Mouse (Mus musculus) stomach, postnatal 0 days (tissue): ENCODE results near the gene Ncoa1. TPM values are rescaled to one million over a fixed set of nuclear protein-coding genes. Genes with fewer than 3 reads are reported as not detected.

ENCODE experiments used
- ATAC-seq: fragments of 200-750 bp; cut with Nextera tagmentation; 2 replicates; pipeline ENCODE4 v1.8.0; 2017; ENCODE audit not compliant: low FRiP score, low TSS enrichment
- DNase-seq: peaks from one replicate; pipeline ENCODE4 v3.0.0-alpha.2; 2016; ENCODE audit warnings: low spot score
- H3K27ac ChIP-seq: fragments of 300-500 bp; sonication (generic); replicated peaks from 2 replicates; pipeline ENCODE4 v1.5.1; 2014; ENCODE audit warnings: mild to moderate bottlenecking, control low read depth
- H3K27me3 ChIP-seq: fragments of 300-500 bp; sonication (generic); 2 replicates; pipeline ENCODE4 v1.6.1; 2014; ENCODE audit warnings: low read length; ENCODE audit not compliant: control insufficient read depth, insufficient read depth
- H3K36me3 ChIP-seq: fragments of 300-500 bp; sonication (generic); 2 replicates; pipeline ENCODE4 v1.6.1; 2014; ENCODE audit warnings: low read length, mixed read lengths; ENCODE audit not compliant: control insufficient read depth, insufficient read depth
- H3K4me1 ChIP-seq: fragments of 300-500 bp; sonication (generic); replicated peaks from 2 replicates; pipeline ENCODE4 v1.6.1; 2014; ENCODE audit warnings: antibody characterized with exemption; ENCODE audit not compliant: control insufficient read depth, insufficient read depth
- H3K4me2 ChIP-seq: fragments of 300-500 bp; sonication (generic); replicated peaks from 2 replicates; pipeline ENCODE4 v1.6.1; 2014; ENCODE audit warnings: low read depth, mild to moderate bottlenecking, control low read depth, moderate library complexity
- H3K4me3 ChIP-seq: fragments of 300-500 bp; sonication (generic); 2 replicates; pipeline ENCODE4 v1.5.1; 2014; ENCODE audit warnings: low read depth, low read length, control low read depth
- H3K9ac ChIP-seq: fragments of 300-500 bp; sonication (generic); 2 replicates; pipeline ENCODE4 v1.6.1; 2014; ENCODE audit warnings: mild to moderate bottlenecking, low read length, control low read depth, mixed read lengths
- H3K9me3 ChIP-seq: fragments of 300-500 bp; sonication (generic); 2 replicates; pipeline ENCODE4 v1.6.1; 2016; ENCODE audit warnings: low read length; ENCODE audit not compliant: control insufficient read depth
- CTCF ChIP-seq: IDR thresholded peaks from 2 replicates; pipeline ENCODE4 v1.5.1; 2016; ENCODE audit warnings: antibody characterized with exemption, low read depth, mild to moderate bottlenecking, moderate library complexity
- EP300 ChIP-seq: optimal IDR thresholded peaks from 2 replicates; pipeline ENCODE3; 2016; ENCODE audit warnings: antibody characterized with exemption
- WGBS: fragments of 180-500 bp; shearing (Covaris S2); extraction: QIAGEN DNeasy Blood & Tissue Kit; methylation state at CpG from one replicate; pipeline ENCODE4 v1.1.7; 2014; 5-methylcytosine and 5-hydroxymethylcytosine counted together
- polyA plus RNA-seq: library from polyadenylated mRNA; unstranded; fragments of >200 nt; fragmentation: Nextera tagmentation; extraction: Ambion mirVana; gene quantifications from 2 replicates; pipeline ENCODE4 v1.2.1, GENCODE M21; 2015

The Ncoa1 gene
- polyA plus RNA-seq, 1 experiment from 2014 or later: 5.0 TPM

- ATAC-seq (no peak), DNase-seq (no peak)
- Histone ChIP-seq H3K4me1 (no peaks in the 10 kb centered on the region), H3K27ac (no peak overlapping the region), H3K9ac (no peak overlapping the region), H3K9me3 (no peaks in the 10 kb centered on the region), H3K27me3 (no peaks in the 10 kb centered on the region), H3K4me2 (no peak overlapping the region), H3K36me3 (peaks cover 12% of the 10 kb centered on the region; the same call in 1 of the 2 replicates), H3K4me3 (no peak overlapping the region)
- TF ChIP-seq EP300 (no peak), CTCF (no peak)
- WGBS: 92% methylated on average over 6 of the region's 6 CpGs
Observed at GRCm38 (mm10) chr12:4293813-4294212, 183.2 kb downstream of the Ncoa1 start.

DNA sequence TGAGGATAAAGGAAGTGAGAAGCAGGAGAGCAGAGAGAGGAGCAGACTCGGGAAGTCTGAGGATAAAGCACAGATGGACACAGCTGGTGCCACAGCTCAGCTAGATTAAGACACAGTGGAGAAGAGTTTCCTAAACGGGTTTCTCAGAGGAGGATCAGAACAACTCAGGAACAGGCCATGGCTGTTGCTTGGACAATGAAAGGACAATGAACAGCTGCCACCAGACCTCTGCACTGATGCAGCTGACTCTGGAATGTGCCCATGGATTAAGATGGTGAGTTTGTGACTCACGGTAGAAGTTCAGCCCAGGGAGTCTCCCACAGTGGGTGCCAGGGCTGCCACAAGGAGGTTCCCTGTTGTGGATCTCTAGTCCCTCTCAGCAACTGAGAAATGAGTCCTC lies 191.8 kb downstream of the Ncoa1 start:
- Histone ChIP-seq H3K4me2 (no peak overlapping the region), H3K4me3 (no peak overlapping the region), H3K27ac (no peak overlapping the region), H3K4me1 (no peaks in the 10 kb centered on the region), H3K27me3 (no peaks in the 10 kb centered on the region), H3K36me3 (no peaks in the 10 kb centered on the region), H3K9ac (no peak overlapping the region), H3K9me3 (no peaks in the 10 kb centered on the region)
- ATAC-seq (peak; percentile 60; the same call in 1 of the 2 replicates), DNase-seq (no peak)
- 17% methylated on average over 3 of the region's 3 CpGs for WGBS
- TF ChIP-seq EP300: no peak
- TF ChIP-seq CTCF: no peak

- Histone ChIP-seq H3K4me2 (no peak overlapping the region), H3K27ac (no peak overlapping the region), H3K9me3 (no peaks in the 10 kb centered on the region), H3K4me1 (no peaks in the 10 kb centered on the region), H3K4me3 (no peak overlapping the region), H3K27me3 (no peaks in the 10 kb centered on the region), H3K9ac (no peak overlapping the region), H3K36me3 (no peaks in the 10 kb centered on the region)
- WGBS: 90% methylated on average over 3 of the region's 3 CpGs
- no peak for ATAC-seq
- no peak for TF ChIP-seq EP300
- TF ChIP-seq CTCF: no peak
- no peak for DNase-seq
Observed at GRCm38 (mm10) chr12:4279878-4280277, 197.1 kb downstream of the Ncoa1 start.

GRCm38 (mm10) chr12:4278978-4279755 lies 197.8 kb downstream of the Ncoa1 start:
- H3K4me3 ChIP-seq: no peak overlapping the region
- ATAC-seq (no peak), DNase-seq (no peak)
- H3K36me3 ChIP-seq: 0 out of 2 replicates have a peak, but pooled peaks cover 3% of the 10 kb centered on the region
- H3K9me3 ChIP-seq: no peaks in the 10 kb centered on the region
- TF ChIP-seq CTCF: no peak
- no peak for TF ChIP-seq EP300
- H3K4me2 ChIP-seq: no peak overlapping the region
- H3K9ac ChIP-seq: no peak overlapping the region
- H3K27ac ChIP-seq: no peak overlapping the region
- no peaks in the 10 kb centered on the region for H3K4me1 ChIP-seq
- no peaks in the 10 kb centered on the region for H3K27me3 ChIP-seq
- WGBS: 92% methylated on average over 3 of the region's 3 CpGs

DNA sequence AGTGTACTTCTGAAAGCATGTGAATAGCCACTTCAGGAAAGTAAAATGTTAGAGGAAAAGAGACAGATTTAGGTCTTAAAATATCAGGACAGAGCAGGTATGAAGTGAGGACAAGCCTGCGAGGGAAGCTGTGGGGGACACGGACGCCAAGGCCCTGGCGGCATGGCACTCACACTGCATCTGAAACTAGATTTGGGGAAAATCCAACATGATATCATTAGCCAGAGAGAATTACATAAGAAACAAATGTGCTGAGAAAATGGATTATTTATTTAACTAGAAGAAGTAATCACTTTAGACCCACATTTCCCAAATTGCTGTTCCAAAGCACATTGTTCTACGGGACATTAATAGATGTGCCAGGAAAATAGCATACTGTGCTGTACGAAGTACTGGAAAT lies 205.9 kb downstream of the Ncoa1 start:
- WGBS: 89% methylated on average over 6 of the region's 6 CpGs
- TF ChIP-seq CTCF: no peak
- no peak for TF ChIP-seq EP300

DNA sequence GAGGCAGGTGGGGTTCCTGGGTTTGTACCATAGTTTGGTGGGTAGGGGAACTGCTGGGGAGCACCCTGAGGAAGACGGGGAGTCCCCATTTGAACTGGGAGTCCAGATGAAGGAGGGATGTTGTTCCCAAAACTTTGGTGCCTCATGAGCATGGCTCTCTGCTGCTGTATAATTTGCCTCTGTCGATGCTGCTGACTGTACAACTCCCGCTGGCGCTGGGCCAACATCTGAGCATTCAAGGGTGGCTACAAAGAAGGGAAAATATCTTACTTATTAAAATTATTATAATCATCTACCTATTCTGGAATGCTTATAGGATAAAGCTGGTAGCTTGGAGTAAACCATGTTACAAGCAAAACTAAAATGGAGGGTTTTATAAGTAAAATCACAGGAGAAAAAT lies 209.2 kb downstream of the Ncoa1 start:
- Histone ChIP-seq H3K9me3 (no peaks in the 10 kb centered on the region), H3K36me3 (peaks cover 15% of the 10 kb centered on the region), H3K9ac (no peak overlapping the region), H3K4me2 (no peak overlapping the region), H3K4me3 (no peak overlapping the region), H3K27me3 (no peaks in the 10 kb centered on the region), H3K27ac (no peak overlapping the region), H3K4me1 (no peaks in the 10 kb centered on the region)
- TF ChIP-seq EP300 (no peak), CTCF (no peak)
- DNase-seq (no peak), ATAC-seq (no peak)
- WGBS: 90% methylated on average over 4 of the region's 4 CpGs

More for the DNA sequence above, 205.9 kb downstream of the Ncoa1 start:
- Histone ChIP-seq H3K4me2 (no peak overlapping the region), H3K4me1 (no peaks in the 10 kb centered on the region), H3K4me3 (no peak overlapping the region), H3K36me3 (peaks cover 14% of the 10 kb centered on the region), H3K9ac (no peak overlapping the region), H3K27ac (no peak overlapping the region), H3K9me3 (no peaks in the 10 kb centered on the region), H3K27me3 (no peaks in the 10 kb centered on the region)
- DNase-seq: no peak
- no peak for ATAC-seq
